Mouse (Mus musculus) cerebellum, adult 9-10 months (tissue): ENCODE measurements at regions not wholly inside any gene's neighbourhood (a gene's known extent, or its start where the extent isn't known, plus 50 kb on each side); places are given as distances from the start of the nearest gene placed in this dataset.

Source experiments
- DNase-seq: peaks from one replicate; pipeline ENCODE4 v3.0.0; 2022

DNA sequence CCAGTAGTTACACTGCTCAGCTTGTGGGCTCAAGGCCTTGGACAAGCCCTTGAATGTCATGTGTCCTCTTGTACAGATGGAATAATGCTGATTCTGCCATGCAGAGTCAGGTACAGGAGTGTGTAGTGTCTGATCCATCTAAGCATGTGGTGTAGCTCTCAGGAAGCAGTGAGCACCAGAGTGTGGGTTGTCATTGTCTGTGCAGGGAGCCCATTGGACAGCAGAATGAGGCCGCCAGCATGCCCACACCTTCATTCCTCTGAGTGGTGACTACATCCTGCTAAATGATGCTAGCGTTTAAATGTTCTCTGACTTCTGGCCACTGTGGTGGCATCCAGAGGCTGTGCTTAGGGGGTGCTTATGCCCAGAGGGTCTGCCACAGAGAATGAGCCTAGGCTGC, 137.5 kb upstream of the Kcnab2 start:
- DNase-seq, result no peak

DNA sequence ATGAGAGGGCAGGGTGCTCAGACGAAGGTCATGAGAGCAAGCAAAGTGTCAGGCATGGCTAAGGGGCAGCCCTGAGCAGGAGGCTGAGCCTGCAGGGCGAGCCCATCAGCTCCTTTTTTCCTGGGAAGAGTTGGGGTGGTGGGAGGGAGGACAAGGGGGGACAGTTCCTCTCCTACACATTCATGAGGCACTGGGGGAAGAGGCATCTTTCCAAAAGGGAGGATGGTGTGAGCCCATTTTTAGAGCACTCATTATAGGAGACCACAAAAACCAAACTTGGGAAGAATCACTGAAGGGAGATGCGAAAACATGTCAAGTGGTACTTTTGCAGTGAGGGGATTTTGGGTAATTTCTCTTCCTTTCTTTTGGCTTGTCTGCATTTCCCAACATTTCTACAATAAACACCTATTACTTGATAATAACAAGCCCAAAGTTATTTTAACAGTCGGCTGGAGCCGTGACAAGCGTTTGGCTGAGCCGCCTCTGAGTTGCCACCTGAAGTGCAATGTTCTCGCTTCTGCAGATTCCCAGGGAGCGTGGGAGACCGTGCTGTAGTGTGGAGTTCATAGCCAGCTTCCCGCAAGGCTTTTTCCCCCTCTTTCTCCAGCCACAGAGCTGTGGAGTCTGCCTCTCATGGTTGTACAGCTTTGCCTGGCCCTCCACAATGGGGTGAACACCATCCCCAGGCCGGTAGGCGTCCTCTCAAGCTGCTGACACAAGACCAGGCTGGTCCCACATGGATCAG, 136.9 kb upstream of the Kcnab2 start:
- DNase-seq, result no peak
